8 mouse cellular contexts compared by ENCODE assay signal in the genomic region with DNA sequence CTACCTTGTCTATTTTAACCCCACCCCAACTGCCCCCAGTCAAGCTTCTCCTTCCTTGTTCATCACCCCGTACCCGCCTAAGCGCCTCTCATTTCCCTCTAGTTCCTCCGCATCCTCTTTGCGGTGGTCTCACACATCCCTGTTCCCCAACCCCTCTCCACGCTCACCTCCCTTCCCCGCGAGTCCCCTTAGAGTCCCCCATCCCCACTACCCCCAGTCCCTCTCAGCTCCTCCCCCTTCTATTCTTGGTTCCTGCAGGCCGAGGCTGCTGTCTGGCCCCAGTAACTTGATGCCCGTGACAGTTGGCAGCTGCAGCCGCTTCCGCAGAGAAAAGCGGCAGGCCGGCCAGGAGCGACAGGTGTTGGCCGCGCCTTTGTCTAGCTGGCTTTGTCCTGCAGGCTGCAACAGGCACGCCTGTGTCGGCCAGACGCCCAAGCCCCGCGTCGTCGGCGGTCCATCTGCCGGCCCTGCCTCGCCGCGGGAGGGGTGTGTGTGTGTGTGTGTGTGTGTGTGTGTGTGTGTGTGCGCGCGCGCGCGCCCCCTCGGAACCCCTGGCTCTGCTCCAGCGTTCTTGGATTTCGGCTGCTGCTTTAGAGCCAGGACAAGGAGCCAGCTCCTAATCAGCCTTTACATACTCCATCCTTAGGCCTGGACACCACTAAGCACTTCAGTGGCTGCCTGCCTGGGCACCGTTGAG. TPM values are rescaled to one million over a fixed set of nuclear protein-coding genes. Genes with fewer than 3 reads are reported as not detected.
DNase-seq lines count a peak whose midpoint lies in the region; ATAC-seq and TF ChIP-seq lines count a peak whose summit lies in the region.

A gene (minus strand): TSS at position 141 of the 697 bp plus-strand sequence.

- TF ChIP-seq RAD21 in MEL (IDR thresholded peaks at IDR 0.05; ENCODE audit: low read depth, low read length): no peak

- H3K4me3 ChIP-seq in MEL (ENCODE audit: control insufficient read depth in 1 of 2, insufficient read depth in 1 of 2, low read depth in 2 of 2, low read length in 2 of 2): peak within 1 kb of the TSS; percentile 85
- peak within 1 kb of the TSS; percentile 75 for H3K4me3 ChIP-seq in hindbrain, embryonic 11.5 days (ENCODE audit: low read depth, low read length)

- peak within 1 kb of the TSS; percentile 96 for H3K4me2 ChIP-seq in hindbrain, embryonic 11.5 days (replicated peaks; ENCODE audit: low read depth, low read length)

- H3K4me1 ChIP-seq in MEL (ENCODE audit: control insufficient read depth in 1 of 2, insufficient read depth in 2 of 2, low read length in 2 of 2): peaks cover 0 to 4% of the 10 kb centered on the region in 2 experiments; a peak in 2 of 4 replicates
- H3K4me1 ChIP-seq in hindbrain, embryonic 11.5 days (replicated peaks; ENCODE audit: control insufficient read depth, insufficient read depth, low read length): peaks cover 13% of the 10 kb centered on the region

- WGBS in hindbrain, embryonic 11.5 days: under 1% methylated on average over 39 of the region's 39 CpGs

- no peaks in the 10 kb centered on the region for H3K9me3 ChIP-seq in MEL (replicated peaks; ENCODE audit: insufficient read depth, low read length)
- no peaks in the 10 kb centered on the region for H3K9me3 ChIP-seq in hindbrain, embryonic 11.5 days (ENCODE audit: control insufficient read depth, low read length)

- H3K36me3 ChIP-seq in MEL (ENCODE audit: control insufficient read depth in 1 of 2, insufficient read depth in 2 of 2, low read length in 2 of 2): no peaks in the 10 kb centered on the region
- H3K36me3 ChIP-seq in hindbrain, embryonic 11.5 days (ENCODE audit: control insufficient read depth, insufficient read depth, low read length): no peaks in the 10 kb centered on the region

- TF ChIP-seq POLR2A in MEL (IDR thresholded peaks at IDR 0.05; ENCODE audit: control insufficient read depth in 1 of 2, insufficient read depth in 1 of 2, low read depth in 1 of 2, low read length in 2 of 2, poor library complexity in 1 of 2): no peak

- H3K9ac ChIP-seq in MEL (ENCODE audit: control insufficient read depth, low read depth, low read length, poor library complexity, severe bottlenecking): peak within 1 kb of the TSS; percentile 89
- peak within 1 kb of the TSS; percentile 88 for H3K9ac ChIP-seq in hindbrain, embryonic 11.5 days (ENCODE audit: low read depth, low read length)

- peak within 1 kb of the TSS; percentile 18 for H3K27ac ChIP-seq in MEL (ENCODE audit: control insufficient read depth, low read depth, low read length)
- peak within 1 kb of the TSS; percentile 97 for H3K27ac ChIP-seq in hindbrain, embryonic 11.5 days (ENCODE audit: low read depth, low read length)

- no peak for TF ChIP-seq CTCF in MEL (IDR thresholded peaks at IDR 0.05 in 2 of 3, conservative IDR thresholded peaks at IDR 0.05 in 1 of 3; ENCODE audit: control insufficient read depth in 1 of 3, insufficient read depth in 1 of 3, low read depth in 2 of 3, low read length in 3 of 3, poor library complexity in 1 of 3, severe bottlenecking in 1 of 3)

- no peaks in the 10 kb centered on the region for H3K27me3 ChIP-seq in MEL (ENCODE audit: control insufficient read depth in 1 of 2, insufficient read depth in 2 of 2, low read length in 2 of 2)
- no peaks in the 10 kb centered on the region for H3K27me3 ChIP-seq in hindbrain, embryonic 11.5 days (ENCODE audit: control insufficient read depth, insufficient read depth, low read length)

- TF ChIP-seq EP300 in MEL (IDR thresholded peaks at IDR 0.05; ENCODE audit: low read depth in 1 of 2, low read length in 2 of 2): peak in 1 of 2 experiments; percentile 15; a peak in 1 of 4 replicates

- H3K79me2 ChIP-seq in MEL (ENCODE audit: control insufficient read depth, insufficient read depth, low read length, poor library complexity): peaks cover 3% of the 10 kb centered on the region

- ATAC-seq in hindbrain, embryonic 11.5 days (ENCODE audit: low FRiP score): peak; percentile 70

- DNase-seq in MEL (ENCODE audit: low read depth, low spot score): peak; percentile 80
- peak; percentile 89 for DNase-seq in cerebellum, adult 11-12 months
- DNase-seq in forelimb bud, embryonic 11.5 days (ENCODE audit: low read depth, low spot score): peak; percentile 87
- DNase-seq in hindbrain, embryonic 11.5 days (ENCODE audit: low spot score): peak; percentile 87
- peak; percentile 80 for DNase-seq in layer of hippocampus, postnatal 14 days (ENCODE audit: low spot score in 2 of 2)
- DNase-seq in lung, postnatal 25 days (ENCODE audit: low spot score): peak; percentile 55
- peak; percentile 92 for DNase-seq in retina, embryonic 14.5 days (ENCODE audit: low spot score)
- peak; percentile 71 for DNase-seq in urinary bladder, postnatal 14 days (ENCODE audit: low spot score)

TF ChIP-seq in MEL, 35 proteins besides CTCF, POLR2A, EP300 and RAD21:
- TF ChIP-seq NELFE (IDR thresholded peaks at IDR 0.05; ENCODE audit: low read depth, low read length): no peak
- TF ChIP-seq MAFK (IDR thresholded peaks at IDR 0.05; ENCODE audit: borderline replicate concordance, low read depth, low read length): no peak
- TF ChIP-seq ETS1 (IDR thresholded peaks at IDR 0.05; ENCODE audit: low read depth, low read length): peak; percentile 29; the same call in 1 of the 2 replicates
- TF ChIP-seq MXI1 (IDR thresholded peaks at IDR 0.05; ENCODE audit: low read depth, low read length): no peak
- 0 out of 2 replicates have a peak, but pooled peaks have one; percentile 41 for TF ChIP-seq ELF1 (IDR thresholded peaks at IDR 0.05; ENCODE audit: low read depth, low read length)
- no peak for TF ChIP-seq POLR2AphosphoS2 (IDR thresholded peaks at IDR 0.05; ENCODE audit: low read length)
- TF ChIP-seq NRF1 (IDR thresholded peaks at IDR 0.05; ENCODE audit: insufficient read depth, low read depth, low read length, poor library complexity, severe bottlenecking): peak; percentile 25; the same call in 1 of the 2 replicates

RNA-seq across cellular contexts. Expression of the gene that starts here (rescaled TPM):
- total RNA-seq in MEL (2012; rRNA removed): 33.8 and 38.8 TPM in 2 replicates
- 10 to 100 TPM in 1 of 2 experiments, not detected in 1; 47.9 TPM for polyA plus RNA-seq in MEL (2012; ENCODE audit: insufficient read depth in 1 of 2, insufficient read length in 2 of 2, low read depth in 1 of 2, low replicate concordance in 2 of 2, missing spikeins in 1 of 2)
- polyA plus RNA-seq in hindbrain, embryonic 11.5 days (2014; fragmentation: Nextera tagmentation; extraction: Ambion mirVana): 288 and 318 TPM in 2 replicates
- 10 to 100 TPM; 20.6 to 21.9 TPM for total RNA-seq in layer of hippocampus, postnatal 14 days (2021)

Comparison
In these comparisons a context has a peak if more than half of its experiments do, and no peak if none do; other contexts are left out.
1. Peak in every context shown above with its lines: DNase-seq, ATAC-seq, H3K4me3 ChIP-seq and H3K27ac ChIP-seq.